Mouse (Mus musculus) MEL-GATA-1-ER (cell line): ENCODE results near the gene Fbxl2.

ENCODE experiments used
- DNase-seq: peaks from one replicate; pipeline ENCODE4 v3.0.0-alpha.2; 2012; ENCODE audit warnings: low read depth; ENCODE audit errors: extremely low read depth

The Fbxl2 gene

GRCm38 (mm10) chr9:113974945-113975344 is 71.0 kb downstream of the Fbxl2 start:
- DNase-seq = no peak

GRCm38 (mm10) chr9:113973857-113974256 is 72.1 kb downstream of the Fbxl2 start:
- DNase-seq = no peak

GRCm38 (mm10) chr9:113971615-113972014 is 74.4 kb downstream of the Fbxl2 start:
- no peak for DNase-seq

GRCm38 (mm10) chr9:113970041-113970440 is 76.0 kb downstream of the Fbxl2 start:
- no peak for DNase-seq

- no peak for DNase-seq
Measured at GRCm38 (mm10) chr9:113969399-113969798, 76.6 kb downstream of the Fbxl2 start.

- DNase-seq = peak; percentile 92
Measured at GRCm38 (mm10) chr9:113968967-113969366, 77.0 kb downstream of the Fbxl2 start.

- DNase-seq = no peak
Measured at GRCm38 (mm10) chr9:113966838-113967237, 79.2 kb downstream of the Fbxl2 start.

GRCm38 (mm10) chr9:113964415-113964814 is 81.6 kb downstream of the Fbxl2 start:
- no peak for DNase-seq

GRCm38 (mm10) chr9:113963718-113964117 is 82.3 kb downstream of the Fbxl2 start:
- no peak for DNase-seq

GRCm38 (mm10) chr9:113957777-113958176 is 88.2 kb downstream of the Fbxl2 start:
- no peak for DNase-seq

- no peak for DNase-seq
Measured at GRCm38 (mm10) chr9:113947216-113947615, 98.8 kb downstream of the Fbxl2 start.

GRCm38 (mm10) chr9:113943372-113943771 is 102.6 kb downstream of the Fbxl2 start:
- no peak for DNase-seq

- peak; percentile 66 for DNase-seq
Measured at GRCm38 (mm10) chr9:113941103-113941805, 104.7 kb downstream of the Fbxl2 start.

GRCm38 (mm10) chr9:113939063-113939850 is 106.7 kb downstream of the Fbxl2 start:
- DNase-seq = no peak

- no peak for DNase-seq
Measured at GRCm38 (mm10) chr9:113935638-113936037, 110.4 kb downstream of the Fbxl2 start.

- no peak for DNase-seq
Measured at GRCm38 (mm10) chr9:113932501-113932900, 113.5 kb downstream of the Fbxl2 start.

- DNase-seq = peak; percentile 57
Measured at GRCm38 (mm10) chr9:113932100-113932470, 113.9 kb downstream of the Fbxl2 start.

GRCm38 (mm10) chr9:113931375-113932099 is 114.5 kb downstream of the Fbxl2 start:
- DNase-seq = no peak

- DNase-seq = peak; percentile 99
Measured at GRCm38 (mm10) chr9:113930534-113931374, 115.2 kb downstream of the Fbxl2 start, which contains the start of gene Ubp1. Gene Ubp1 (plus strand): TSS chr9:113930934.

- no peak for DNase-seq
Measured at GRCm38 (mm10) chr9:113929676-113930075, 116.3 kb downstream of the Fbxl2 start.

- peak; percentile 59 for DNase-seq
Measured at GRCm38 (mm10) chr9:113928591-113928990, 117.4 kb downstream of the Fbxl2 start.
